Mouse (Mus musculus) kidney, adult 8-10 months (tissue): ENCODE data around the gene Ermp1.

Experiments
- DNase-seq, 2 experiments: peaks; one replicate each; pipeline ENCODE4 v3.0.0; 2022

Gene Ermp1

DNA sequence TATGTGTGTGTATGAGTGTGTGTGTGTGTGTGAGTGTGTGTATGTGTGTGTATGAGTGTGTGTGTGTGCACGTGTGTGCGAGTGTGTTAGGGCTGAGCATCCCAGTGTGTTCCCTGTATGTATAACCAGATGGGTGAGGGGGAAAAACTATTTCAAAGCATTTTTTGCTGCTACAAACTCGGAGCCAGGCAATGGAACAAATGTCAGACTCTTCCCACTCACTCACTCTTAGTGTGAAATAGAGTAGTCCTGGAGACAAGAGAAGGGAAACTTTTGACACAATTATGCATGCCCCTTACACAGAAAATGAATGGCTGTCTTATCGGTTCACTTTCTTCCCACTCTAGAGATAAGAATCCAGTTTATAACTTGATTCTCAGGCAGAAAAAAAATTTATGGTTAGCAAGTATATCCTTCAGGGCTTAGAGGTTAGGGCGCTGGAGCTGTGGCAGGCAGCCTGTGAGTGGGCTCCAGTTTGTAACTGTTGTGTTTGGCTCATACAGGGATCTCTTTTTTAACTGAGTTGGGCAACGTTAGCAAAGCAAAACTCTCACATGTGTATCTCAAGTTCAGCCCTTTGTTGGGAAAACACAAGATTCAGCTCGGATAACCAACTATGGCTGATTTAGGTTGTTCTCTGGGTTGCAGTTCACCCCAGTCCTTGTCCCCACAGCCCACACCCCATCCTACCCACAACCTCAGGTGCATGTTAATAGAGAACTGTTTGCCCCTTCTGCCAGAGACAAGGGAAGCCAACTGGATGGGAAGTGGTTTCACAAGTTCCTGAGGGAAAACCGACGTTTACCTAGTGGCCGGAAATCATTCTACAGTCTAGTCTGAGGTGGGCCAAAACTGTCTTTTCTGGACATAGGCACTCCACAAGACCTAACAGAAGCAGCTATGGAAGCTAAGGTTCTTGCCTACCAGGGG, 12.9 kb upstream of the Ermp1 start:
- no peak for DNase-seq

DNA sequence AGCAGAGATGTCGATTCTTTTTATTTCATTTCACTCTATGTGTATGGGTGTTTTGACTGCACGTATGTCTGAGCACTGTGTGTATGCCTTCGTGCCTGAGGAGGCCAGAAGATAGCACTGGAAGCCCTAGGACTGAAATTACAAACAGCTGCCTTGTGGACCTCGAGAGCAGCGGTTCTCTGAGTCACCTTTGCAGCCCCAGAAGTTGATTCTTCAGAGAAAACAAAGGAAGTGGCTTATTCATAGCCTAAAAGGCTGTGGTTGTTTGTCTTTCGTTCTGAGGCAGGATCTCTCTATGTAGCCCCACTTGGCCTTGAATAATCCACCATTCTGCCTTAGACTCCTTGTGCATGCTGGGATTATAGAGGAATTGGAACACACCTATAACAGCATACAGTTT, 11.5 kb upstream of the Ermp1 start:
- DNase-seq = no peak

GRCm38 (mm10) chr19:29658836-29659235, 10.6 kb upstream of the Ermp1 start:
- no peak for DNase-seq

- no peak for DNase-seq
Measured at GRCm38 (mm10) chr19:29657558-29657957, 9.3 kb upstream of the Ermp1 start.

DNA sequence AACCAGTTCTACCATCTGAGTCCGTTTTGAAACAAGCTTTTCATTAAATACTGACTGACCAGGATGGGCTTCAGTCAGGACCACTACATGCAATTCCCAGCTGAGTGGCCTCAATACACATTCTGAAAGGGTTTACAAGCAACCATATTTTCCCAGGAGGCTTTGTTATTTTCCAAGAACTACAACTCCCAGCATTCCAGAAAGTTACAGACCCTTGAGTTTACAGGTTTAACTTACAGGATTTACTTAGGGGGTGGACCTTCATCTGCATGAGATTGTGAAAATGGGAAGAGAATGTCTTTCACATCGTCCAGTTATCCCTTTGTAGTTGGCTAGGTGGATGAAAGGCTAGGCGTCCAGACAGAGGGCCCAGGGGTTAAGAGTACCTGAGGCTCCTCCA, 8.8 kb upstream of the Ermp1 start:
- no peak for DNase-seq

GRCm38 (mm10) chr19:29656620-29657019, 8.4 kb upstream of the Ermp1 start:
- DNase-seq = no peak

DNA sequence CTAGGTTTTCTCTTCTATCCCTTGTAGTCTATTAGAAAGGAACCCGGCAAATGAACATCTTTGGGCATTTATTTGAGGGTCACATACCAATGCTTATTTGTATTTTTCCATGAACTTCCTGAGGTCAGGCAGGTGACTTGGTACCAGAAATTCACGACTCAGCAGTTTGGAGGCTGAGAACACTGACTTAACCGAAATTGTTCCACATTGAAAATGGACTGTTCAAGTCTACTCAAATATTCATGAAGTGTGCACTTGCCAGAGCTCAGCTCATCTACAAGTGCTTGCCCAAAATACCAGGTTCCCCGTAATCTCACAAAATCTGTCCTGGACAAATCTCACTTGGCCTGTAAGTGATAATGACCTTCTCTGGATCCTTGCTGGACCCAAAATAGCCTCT, 7.8 kb upstream of the Ermp1 start:
- no peak for DNase-seq

DNA sequence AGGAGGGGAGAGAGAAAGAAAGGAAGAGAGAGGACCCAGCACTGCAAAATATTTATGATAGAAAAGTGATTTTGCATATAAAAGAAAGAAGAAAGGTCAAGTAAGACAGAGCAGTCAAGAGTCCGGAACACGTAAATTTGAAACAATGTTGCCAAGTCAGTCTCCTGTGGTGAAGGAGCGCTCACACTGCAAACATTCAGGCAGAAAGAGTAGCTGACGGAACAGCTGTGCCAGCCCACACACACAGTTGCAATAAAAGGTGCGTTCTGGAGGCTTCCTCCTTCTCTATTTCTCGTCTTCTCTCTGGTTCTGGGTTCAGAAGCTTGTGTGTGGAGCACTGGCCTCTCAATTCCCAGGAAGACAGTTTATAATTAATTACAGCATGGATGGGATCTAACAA, 6.9 kb upstream of the Ermp1 start:
- no peak for DNase-seq

DNA sequence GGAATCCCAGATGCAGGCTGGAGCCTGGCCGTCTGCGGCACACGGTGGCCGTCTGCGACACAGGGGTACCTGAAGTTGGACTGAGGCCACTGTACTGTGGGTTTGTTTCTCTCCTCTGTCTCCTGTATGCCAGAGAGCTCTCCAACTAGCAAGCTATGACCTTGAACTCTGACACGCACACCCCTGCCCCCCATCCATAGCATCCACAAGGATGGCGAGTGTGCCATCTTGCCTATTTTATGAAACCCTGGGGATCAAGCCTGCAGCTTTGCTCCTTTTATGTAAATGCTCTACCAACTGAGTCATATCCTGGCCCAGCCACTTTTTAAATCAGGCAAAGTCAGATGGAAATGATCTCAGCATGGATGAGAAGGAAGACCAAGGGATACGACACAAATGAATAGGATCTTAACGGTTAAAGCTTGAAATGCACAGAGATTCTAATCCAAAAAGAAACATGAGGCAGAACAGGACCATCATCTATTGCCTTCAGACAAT, 5.6 kb upstream of the Ermp1 start:
- no peak for DNase-seq

DNA sequence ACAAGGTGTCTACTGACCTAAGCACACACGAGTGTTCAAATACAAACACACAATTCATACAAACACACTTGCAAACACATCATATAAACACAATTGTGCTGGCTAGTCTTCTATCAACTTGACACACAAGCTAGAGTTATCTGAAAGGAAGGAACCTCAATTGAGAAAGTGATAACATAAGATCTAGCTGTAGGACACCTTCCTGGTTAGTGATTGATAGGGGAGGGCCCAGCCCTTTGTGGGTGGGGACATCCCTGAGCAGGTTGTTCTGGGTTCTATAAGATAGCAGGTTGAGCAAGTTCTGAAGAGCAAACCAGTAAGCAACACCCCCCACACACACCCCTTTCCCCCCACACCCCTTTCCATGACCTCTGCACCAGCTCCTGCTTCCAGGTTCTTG, 1.5 kb upstream of the Ermp1 start:
- no peak for DNase-seq

- no peak for DNase-seq
Measured at GRCm38 (mm10) chr19:29648550-29648914, 317 bp upstream of the Ermp1 start.

GRCm38 (mm10) chr19:29644747-29645146, 3.5 kb downstream of the Ermp1 start:
- DNase-seq = no peak

GRCm38 (mm10) chr19:29643194-29643922, 4.9 kb downstream of the Ermp1 start:
- DNase-seq = no peak

DNA sequence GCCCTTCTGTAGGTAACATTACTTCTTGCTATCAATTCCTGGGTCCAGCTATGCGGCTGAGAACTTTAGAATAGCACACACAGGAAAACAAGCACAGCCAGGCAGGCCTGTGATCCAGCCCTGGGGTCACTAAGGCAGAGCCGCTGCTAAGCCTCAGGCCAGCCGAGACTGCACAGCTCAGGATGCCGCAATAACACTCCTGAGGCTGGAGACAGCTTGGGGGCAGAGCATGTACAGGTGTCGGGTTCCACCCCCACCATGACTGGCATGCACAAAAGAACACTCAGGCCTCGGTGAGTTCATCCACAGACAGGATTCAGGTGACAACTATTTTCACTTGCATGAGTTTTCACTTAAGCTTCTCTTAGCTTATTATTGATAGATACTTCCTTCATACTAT, 6.0 kb downstream of the Ermp1 start:
- DNase-seq = no peak

- DNase-seq = no peak
Measured at GRCm38 (mm10) chr19:29641510-29641909, 6.7 kb downstream of the Ermp1 start.

DNA sequence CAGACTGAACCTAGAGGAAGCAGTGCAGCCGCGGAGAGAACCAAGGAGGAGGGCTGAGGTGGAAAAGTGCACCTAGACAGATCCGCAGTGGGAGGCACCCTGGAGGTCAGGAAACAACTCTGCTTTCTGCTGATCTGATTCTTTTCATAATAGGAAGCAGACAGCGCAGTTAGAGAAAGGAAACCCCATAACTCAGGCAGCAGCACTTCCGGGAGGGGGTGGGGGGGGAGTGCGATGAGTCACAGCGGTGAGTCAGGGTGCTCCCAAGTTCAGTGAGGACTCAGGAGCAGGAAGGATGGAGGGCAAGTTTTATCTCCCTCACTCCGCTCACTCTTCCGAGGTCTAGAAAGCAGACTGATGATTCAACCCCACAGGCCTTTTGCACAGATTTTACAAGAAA, 7.2 kb downstream of the Ermp1 start:
- no peak for DNase-seq

DNA sequence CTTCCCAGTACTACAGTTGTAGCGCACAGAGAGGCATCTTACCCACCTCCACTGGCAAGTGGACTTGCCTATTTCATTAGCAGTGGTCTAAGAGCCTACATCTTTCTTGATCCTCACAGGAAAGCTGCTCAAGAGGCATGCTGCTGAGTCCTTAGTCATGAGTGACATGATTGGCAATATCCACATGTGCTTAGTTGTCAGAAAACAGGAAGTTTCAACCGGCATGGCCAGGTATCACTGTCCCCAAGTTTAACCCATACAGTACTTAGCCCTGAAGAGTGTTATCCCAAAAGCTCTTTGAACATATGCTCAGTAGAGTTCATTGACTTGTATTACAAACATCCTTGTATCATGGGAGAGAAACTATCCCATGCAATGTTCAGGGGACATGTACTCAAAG, 36.1 kb downstream of the Ermp1 start:
- no peak for DNase-seq

GRCm38 (mm10) chr19:29610907-29611306, 37.3 kb downstream of the Ermp1 start:
- no peak for DNase-seq

GRCm38 (mm10) chr19:29608212-29608611, 40.0 kb downstream of the Ermp1 start:
- no peak for DNase-seq

DNA sequence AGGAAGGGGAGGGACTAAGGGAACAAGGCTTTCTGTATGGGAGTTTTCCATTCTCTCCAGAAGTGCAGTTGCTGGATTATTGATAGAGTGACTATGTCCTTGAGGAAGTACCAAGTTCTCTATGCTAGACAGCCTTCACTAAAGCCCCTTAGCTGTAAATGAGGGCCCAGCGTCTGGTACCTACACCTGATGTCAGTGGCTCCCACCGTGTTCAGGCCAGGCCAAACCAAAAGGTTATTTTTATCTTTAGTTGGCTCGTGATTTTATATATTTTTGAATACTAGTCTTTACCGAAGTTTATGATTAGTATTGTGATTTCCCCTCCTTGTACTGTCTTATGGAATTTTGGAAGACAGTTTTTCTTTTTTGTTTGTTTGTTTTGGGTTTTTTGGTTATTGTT, 40.7 kb downstream of the Ermp1 start:
- DNase-seq = no peak

DNA sequence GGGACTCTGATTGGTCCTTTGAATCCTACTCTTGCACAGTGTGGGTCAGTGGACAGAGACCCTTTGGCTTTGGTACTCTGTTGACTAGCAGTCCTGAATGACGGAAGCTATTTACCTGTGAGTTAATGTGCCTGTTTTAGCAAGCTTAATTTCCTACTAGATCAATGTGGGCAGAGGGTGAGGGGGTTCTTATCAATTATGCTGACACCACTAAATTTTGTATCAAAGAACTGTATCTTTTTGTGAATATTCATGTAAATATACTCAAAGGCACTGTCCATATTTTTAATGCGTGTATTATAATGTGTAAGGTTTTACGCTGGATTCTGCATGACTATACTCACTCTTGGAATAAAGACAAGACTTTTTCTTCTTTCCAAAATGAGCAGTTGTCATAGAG, 43.6 kb downstream of the Ermp1 start:
- DNase-seq = no peak

DNA sequence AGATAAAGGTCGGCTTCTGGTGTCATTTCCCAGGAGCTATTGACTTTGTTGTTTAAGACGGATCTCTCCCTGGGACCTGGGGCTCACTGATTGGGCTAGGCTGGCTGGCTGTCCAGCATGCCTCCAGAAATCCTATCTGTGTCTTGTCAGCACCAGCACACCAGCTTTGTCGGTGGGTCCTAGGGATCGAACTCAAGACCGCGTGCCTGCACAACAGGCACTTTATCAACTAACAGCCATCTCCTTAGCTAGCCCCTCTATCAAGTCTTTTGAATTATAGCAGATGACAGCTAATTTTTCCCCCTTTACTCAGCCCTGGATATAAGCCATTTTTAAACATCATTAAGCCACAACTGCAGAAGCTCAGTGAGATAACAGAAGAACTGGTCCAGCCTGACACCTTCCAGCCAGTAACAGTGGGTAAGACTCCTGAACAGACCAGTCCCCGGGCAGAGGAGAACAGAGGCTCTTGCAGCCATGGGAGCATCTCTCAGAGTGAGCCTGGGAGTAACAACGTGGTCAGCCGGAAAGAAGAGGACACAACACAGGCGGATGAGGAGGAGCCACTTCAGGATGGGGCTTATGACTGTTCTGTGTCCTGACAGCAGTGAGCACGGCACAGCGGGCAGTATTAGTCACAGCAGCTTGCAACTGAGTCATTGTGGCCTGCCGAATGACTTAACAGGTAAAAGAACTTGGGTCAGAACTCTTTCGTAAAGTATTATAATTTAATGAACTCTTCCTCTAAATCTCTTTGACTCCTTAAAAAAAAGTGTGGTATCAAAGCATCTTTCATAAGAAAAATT, 44.5 kb downstream of the Ermp1 start:
- no peak for DNase-seq

GRCm38 (mm10) chr19:29598981-29599380, 49.2 kb downstream of the Ermp1 start:
- no peak for DNase-seq
